Mouse (Mus musculus): ENCODE results near the gene Ggnbp2. TPM values are rescaled to one million over a fixed set of nuclear protein-coding genes. Genes with fewer than 3 reads are reported as not detected.

Ggnbp2 gene
- total RNA-seq (2021): 10 to 100 TPM; 30.6 to 40.6 TPM
- long read RNA-seq, experiment 1, partial matches to known transcripts: 5 of 17 reads
- long read RNA-seq, experiment 1, other reads (novel, unspliced or antisense): 8 of 17 reads
- long read RNA-seq, experiment 2, transcript Ggnbp2-211 (14 exons, 3,056 nt): major isoform, 7 of 37 reads
- long read RNA-seq, experiment 2, partial matches to known transcripts: 10 of 37 reads
- long read RNA-seq, experiment 2, other reads (novel, unspliced or antisense): 15 of 37 reads

DNA sequence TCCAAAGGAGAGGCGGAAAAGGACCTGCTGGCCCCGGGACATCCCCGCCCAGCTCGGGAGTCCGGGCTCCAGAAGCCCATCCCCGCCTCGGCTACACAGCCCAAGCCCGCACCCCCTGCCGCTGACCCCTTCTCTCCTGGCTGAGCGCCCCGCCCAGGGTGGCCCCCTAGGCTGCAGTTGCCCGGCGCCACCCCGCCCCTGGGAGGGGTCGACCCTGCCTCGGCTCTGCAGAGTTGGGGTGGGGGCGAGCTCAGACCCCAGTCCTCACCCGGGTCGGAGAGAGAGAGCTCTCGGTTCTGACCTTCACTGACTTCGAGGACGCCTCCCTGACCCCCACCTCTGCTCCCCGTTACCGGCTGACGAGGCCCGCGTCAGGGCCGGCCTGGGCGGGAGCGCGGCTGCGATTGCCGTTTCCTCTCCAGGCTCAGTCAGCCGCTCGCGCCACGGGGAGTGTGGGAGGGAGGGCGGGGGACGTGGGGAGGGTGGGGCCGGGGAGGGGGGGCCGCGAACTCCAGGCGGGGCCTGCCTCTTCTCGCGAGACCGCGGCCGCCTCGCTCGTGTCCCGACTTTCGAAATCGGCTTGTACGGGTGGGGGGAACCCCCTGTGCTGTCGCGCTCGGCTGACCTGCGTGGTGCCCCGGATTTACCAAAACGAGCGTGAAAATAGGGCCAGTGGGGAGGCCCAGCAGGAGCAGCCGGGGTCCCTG is at the start of gene Ggnbp2:
Gene Ggnbp2 (minus strand): TSS at position 481 of the 707 bp plus-strand sequence.
- intact Hi-C loops (cut with DNase I): no loop called here

DNA sequence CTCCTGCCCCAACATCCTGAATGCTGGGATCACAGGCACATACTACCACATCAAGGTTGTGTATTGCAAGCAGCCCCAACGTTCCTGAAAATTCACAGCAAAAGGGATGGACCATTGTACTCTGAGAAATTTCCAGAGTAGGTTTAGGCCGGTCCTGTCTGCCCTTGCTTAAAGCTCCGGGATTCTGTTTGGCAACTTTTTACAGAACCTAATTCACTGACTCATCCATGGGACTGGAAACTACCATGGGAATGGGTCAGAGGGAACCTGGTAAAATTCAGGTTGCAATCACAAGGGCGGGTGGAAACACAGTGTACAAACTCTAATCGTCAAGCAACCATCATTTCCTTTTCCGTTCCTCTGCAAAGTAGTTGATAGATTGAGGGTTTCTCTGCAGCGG is 49.3 kb upstream of the Ggnbp2 start:
- DNase-seq: no peak

More for the DNA sequence above, at the start of gene Ggnbp2:
- DNase-seq: peak; percentile 91

DNA sequence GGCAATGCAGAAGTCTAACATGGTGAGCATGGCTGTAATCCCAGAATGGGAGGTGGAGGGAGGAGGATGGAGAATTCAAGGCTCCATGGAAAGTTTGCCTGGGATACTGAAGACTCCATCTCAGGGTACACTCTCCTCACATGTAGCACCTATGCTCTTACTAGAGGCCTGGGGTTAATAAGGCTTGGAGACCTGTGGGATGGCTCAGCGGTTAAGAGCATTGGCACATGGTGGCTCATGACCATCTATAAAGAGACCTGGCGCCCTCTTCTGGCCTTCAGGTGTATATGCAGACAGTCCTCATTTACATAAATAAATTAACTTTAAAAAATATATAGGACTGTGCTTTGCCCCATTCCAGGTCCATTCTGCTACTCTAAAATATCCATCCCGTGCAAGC is 48.7 kb upstream of the Ggnbp2 start:
- intact Hi-C loops (cut with DNase I): loop anchor here (5.0 kb wide), 2 partner anchors 58 to 73 kb away; no protein-coding TSS in a partner anchor
- no peak for DNase-seq

More for the DNA sequence above, 49.3 kb upstream of the Ggnbp2 start:
- intact Hi-C loops (cut with DNase I): loop anchor here (5.0 kb wide), 2 partner anchors 57 to 72 kb away; no protein-coding TSS in a partner anchor

DNA sequence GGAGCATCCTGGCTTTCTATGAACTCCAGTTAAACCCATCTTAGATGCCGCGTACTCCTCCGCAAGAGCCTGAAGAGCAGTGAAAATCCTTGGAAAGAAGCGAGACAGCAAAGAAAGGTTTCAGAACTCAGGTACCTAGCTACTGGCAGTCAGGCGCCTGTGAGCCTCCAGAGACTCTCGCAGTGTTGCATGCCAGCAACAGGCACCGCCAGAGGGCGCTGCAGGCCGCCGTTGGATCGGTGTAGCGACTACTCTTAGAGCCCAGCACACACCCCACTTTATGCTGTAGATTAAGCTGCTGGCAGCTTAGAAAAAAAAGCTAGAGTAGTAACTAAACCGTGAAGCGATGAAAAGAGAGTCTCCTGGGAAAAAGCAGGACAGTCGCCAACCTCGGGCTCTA is 47.8 kb upstream of the Ggnbp2 start:
- intact Hi-C loops (cut with DNase I): loop anchor here (5.0 kb wide), 2 partner anchors 59 to 74 kb away; no protein-coding TSS in a partner anchor
- peak; percentile 77 to 85 for DNase-seq

DNA sequence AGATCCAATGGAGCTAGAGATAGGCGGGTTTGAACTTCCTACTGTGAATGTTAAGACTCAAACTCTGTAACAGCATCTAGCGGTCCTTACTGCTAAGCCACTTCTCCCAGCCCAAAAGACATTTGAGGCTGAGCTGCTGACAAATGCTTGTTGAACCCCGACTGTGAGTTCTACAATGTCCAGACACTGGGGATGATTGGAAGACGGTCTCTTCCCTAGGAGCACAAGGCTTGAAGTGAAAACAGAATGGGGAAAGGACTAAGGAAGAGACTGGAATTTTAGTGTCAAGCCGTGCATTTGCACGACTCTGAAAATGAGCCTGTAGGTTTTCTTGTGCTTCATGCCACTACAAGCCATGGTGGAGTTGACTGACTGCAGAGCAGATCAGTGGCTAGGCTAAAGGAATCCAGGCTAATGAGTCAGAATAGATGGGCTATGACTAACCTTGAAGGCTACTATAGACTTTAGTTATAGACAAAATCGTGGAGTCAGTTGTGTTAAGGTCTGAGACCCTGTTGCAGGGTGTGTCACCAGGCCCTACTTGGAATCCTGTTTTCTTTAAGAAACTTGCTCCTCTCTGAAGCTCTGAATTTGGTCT is 46.2 kb upstream of the Ggnbp2 start:
- intact Hi-C loops (cut with DNase I): loop anchor here (5.0 kb wide), 2 partner anchors 60 to 75 kb away; no protein-coding TSS in a partner anchor
- no peak for DNase-seq

DNA sequence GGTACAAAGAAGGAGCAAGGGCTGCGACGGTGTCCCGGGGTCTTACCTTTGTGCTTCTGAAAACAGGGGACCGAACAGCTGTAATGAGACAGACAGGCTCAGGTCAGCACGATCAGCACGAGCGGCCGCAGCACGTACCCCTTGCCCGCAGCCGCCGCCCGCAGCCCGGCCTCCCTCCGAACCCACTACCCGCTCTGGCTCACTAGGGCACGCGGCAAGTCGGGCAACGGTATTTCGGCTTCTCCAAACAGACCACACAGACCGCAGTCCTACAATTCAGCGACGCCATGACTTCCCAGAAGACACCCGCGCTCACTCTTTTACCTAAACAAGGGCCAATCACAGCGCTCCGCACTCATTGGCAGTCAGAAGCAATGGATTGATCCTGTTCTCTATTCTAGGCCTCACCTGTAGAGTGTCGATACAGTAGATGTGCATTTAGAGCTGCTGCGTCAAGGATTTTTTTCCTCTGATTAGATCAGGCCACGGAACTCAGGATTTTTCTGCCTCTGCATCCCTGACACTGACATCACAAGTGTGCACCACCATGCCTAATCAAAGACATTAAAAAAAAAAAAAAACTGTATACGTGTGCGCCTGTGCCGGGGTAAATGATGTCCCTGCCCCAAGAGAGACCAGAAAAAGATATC is 45.6 kb upstream of the Ggnbp2 start, which contains the start of gene Znhit3:
Gene Znhit3 (minus strand): TSS at position 314 of the 650 bp plus-strand sequence.
- intact Hi-C loops (cut with DNase I): loop anchor here (5.0 kb wide), 2 partner anchors 61 to 76 kb away; no protein-coding TSS in a partner anchor
- peak; percentile 53 to 68 for DNase-seq

DNA sequence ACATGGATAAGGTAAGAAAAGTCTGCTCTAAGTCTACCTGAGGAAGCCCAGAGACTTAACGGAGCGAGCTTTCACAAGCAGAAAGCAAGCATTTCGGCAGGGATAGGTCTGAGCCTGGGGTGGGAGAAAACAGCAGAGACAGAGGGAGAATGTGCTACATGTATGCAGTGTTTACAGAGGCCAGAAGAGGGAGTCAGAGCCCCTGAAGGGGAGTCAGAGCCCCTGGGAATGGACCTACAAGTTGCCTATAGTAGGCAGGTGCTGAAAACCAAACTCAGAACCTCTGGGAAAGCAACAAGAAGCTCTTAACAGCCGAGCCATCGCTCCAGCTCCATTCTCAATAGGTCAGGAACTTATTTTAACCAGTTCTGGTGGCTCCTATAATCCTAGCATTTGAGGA is 44.1 kb upstream of the Ggnbp2 start:
- intact Hi-C loops (cut with DNase I): loop anchor here (5.0 kb wide), 2 partner anchors 63 to 78 kb away; no protein-coding TSS in a partner anchor
- DNase-seq: no peak

DNA sequence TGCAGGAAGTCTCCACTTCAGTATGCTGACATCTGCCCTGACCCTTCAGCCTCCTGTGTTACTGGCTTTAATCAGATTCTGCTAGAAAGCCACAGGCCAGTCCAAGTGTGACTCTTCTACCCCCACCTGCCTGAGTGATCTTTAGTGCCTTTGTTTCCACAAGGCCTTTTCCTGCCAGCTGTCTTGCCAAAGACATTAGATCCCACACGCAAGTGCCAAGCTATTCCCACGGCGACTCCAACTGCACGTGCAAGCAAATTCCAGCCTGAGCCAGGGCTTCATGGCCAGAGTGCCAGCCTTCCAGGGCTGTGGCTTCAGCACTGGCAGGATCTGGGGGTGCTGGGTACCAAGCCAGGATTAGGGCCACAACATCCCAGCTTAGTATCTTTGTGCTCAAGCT is 39.8 kb upstream of the Ggnbp2 start:
- intact Hi-C loops (cut with DNase I): no loop called here
- DNase-seq: no peak

DNA sequence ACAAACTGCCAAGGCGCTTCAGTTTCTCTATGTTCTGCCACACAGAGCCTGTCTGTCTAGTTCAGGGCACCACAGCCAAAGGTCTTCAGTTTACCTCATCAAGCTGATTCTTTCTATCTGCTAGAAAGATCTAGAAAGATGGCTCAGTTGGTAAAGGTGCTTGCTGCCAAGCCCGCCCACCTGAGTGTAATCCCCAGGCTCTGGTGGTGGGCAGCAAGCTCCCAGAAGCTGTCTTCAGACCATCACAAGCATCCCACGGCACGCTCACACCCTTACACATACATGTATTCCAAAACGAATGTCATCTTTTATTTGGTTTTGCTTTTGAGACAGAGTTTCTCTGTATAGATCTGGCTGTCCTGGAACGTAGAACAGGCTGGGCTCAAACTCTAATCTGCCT is 37.9 kb upstream of the Ggnbp2 start:
- DNase-seq: no peak
- intact Hi-C loops (cut with DNase I): loop anchor here (2.0 kb wide), 1 partner anchor 72 kb away; no protein-coding TSS in a partner anchor

DNA sequence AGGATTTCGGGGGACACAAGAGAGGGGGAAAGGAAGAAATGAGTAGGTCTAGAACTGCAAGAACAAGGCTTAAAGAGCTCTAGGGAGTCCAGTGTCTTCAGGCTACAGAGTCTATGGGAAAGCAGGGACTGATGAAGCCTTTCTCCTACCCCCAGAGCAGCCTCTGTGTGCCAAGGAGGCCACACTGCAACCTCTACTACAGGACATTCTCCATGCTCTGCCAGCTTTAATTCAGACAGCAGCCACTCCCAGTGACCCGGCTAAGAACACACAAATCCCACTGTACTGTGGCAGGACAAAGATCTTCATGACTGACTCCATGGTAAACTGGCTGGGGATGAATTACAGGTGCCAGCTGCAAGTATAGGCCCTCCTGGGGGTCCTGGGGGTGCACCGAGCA is 36.5 kb upstream of the Ggnbp2 start:
- DNase-seq: no peak
- intact Hi-C loops (cut with DNase I): no loop called here

DNA sequence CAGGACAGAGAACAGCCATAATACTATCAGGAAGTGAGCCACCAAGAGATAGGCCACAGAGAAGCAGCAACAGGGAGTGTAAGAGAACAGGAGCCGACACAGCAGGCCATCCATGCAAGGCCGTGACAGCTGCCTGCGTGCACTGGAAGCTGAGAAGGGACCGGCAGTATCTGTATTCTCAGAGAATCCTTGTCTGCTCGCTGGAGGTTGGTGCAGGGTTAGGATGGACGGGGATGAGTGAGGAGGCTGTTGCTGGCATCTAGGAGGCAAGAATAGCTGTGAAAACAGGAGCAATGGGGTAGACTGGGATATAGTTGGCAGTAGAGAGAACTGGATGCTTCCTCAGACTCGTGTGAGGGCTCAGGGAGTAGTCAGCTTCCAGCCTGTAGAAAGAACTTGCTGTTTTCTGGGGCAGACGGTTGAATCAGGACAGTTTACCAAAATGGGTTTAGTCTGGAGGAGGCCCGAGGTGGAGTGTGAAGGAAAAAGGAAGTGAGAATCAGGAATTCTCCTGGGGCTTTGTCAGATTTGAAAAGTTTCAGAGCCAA is 34.1 kb upstream of the Ggnbp2 start:
- no peak for DNase-seq
- intact Hi-C loops (cut with DNase I): no loop called here

DNA sequence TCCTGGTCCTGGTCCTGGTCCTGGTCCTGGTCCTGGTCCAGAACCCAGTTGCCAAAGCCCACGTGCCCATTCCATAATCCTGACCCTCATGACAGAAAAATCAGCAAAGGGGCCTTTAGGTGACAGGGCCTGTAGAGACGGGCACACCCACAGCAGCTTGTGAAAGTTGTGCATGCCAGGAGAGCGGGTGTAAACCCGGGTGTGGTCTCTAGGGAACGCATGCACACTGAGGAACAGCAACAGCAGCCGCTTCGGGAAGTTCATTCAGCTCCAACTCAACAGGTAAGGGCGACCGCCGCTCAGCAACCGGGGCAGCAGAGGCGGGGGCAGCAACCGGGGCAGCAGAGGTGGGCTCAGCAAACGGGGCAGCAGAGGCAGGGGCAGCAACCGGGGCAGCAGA is 22.5 kb upstream of the Ggnbp2 start:
- DNase-seq: no peak
- intact Hi-C loops (cut with DNase I): no loop called here

DNA sequence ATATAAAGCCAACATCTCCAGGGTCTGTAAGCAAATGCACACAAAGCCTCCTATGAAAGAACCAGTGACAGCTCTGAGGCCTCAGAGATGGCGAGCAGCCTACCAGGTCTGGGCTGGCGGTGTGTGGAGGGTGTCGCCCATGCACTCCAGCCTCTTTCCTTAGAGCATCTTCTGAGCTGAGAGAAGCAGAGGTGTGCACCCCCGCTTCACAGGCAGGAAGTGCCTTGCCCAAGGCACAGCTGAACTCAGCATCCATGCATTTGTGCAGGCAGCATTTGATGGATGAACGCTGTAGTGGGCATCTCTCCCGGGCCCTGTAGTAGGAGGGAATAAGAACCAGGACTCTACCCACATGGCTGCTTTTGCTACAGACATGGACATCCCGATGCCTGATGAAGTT is 21.1 kb upstream of the Ggnbp2 start:
- intact Hi-C loops (cut with DNase I): no loop called here
- DNase-seq: no peak

DNA sequence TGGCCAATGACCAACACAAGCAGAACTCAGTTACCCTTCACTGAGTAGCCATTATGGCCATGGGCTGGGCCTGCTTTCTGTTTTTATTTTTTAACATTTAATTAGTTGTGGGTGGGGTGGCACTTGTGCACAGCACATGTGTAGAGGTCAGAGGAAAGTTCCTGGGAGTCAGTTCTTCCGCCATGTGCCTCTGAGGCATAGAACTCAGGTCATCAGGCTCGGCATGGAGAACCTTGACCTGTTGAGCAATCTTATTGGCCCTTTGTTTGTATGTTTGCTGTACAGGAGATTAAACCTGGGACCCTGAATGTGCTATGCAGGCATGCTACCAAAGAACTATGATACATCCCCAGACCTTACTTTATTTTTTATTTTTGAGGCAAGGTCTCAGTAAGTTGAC is 18.9 kb upstream of the Ggnbp2 start:
- intact Hi-C loops (cut with DNase I): no loop called here
- no peak for DNase-seq

DNA sequence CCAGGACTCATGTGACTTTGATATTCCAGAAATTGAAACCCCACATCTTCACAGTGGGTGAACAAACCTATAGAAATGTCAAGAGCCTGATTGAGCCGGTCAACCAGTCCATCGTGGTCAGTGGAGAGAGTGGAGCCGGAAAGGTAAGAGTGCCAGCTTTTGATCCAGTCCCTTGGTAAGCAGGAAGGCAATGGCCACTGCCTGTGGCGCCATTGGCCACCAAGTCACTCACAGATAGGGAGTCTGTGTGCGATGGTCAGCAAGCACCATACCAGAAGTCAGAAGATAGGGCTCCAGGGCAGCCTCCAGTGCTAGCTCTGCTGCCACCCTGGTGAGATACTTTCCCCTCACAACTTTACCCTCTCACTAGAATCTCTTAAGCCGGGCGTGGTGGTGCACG is 17.4 kb upstream of the Ggnbp2 start:
- intact Hi-C loops (cut with DNase I): no loop called here
- DNase-seq: no peak

DNA sequence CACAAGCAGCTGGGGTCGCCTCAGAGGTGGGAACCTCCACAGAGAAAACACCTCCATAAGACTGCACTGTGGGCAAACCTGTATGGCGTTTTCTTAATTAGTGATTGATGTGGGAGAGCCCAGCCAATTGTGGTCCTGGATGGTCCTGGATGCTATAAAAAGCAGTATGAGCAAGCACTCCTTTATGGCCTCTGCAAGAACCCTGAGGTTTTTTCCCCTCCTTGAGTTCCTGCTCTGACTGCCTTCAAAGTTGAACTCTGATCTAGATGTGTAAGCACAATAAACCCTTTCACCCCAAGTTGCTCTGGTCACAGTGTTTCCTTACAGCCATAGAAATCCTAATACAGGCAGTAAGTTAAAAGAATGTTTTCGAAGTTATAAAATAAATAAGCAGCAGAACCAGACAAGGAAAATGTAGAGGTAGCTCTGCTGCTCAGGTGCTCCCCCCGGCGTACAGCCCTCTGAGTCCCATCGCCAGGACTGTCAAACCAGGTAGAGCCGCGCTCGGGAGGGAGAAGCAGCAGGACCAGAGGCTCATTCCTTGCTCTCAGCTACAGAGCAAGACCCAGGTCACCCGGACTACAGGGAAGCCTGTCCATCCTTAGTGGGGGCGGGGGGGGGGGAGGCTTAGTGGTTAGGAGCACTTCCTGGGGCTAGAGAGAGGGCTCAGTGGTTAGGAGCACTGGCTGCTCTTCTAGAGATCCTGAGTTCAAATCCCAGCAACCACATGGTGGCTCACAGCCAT is 16.3 kb upstream of the Ggnbp2 start:
- no peak for DNase-seq
- intact Hi-C loops (cut with DNase I): no loop called here

DNA sequence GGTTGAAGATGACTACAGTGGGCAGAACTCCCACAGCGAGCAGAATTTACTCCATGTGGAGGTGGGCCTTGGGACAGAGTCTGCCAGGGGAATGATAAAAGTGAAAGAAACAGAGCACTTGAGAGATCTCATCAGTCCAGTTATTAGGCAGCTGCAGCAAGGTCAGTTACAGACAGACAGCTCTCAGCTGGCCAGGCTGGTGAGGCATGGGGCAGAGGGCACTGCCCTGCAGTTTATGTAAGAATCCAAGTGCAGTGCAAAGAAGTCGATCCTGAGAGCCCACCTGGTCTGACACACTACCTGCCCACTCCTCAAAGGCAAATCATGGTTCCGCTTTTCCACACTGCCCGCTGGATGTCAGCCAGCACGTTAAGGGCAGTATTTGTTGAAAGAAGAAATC is 15.6 kb upstream of the Ggnbp2 start:
- intact Hi-C loops (cut with DNase I): no loop called here
- no peak for DNase-seq

DNA sequence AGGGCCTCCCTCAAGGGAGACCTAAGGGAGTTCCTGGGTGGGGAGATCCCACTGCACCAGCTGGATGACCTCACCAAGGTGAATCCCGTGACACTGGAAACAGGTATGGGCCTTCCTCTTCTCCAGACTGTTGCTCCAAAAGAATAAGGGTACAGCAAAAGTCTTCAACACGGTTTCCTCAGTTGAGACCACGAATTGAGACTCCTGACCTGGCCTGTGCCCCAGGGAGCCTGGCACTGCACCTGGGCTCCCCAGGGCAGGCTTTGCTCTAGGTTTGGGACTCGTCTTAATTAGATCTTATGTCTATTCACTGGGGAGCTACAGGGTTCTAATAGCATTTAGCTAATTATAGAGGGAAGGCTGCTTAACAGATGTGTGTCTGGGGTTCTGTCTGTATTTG is 14.6 kb upstream of the Ggnbp2 start:
- intact Hi-C loops (cut with DNase I): no loop called here
- DNase-seq: no peak

DNA sequence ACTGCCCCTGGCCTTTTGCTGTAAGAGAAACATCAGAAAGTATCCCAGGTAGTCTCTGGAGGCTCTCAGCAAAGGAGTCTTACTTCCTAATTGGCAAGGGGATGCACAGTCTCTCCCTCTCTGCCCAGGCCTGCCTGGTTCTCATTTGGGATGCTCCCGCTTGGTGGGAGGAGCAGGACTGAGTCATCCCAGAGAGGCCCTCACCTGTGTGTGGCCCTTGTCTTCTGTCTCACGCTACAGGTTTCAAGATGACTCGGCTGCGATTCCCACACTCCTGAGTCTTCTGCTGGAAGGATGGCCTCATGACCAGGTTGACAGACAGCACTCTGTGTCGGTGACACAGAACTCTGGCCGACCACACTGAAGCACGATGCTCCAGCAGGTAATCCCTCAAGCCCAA is 11.7 kb upstream of the Ggnbp2 start:
- intact Hi-C loops (cut with DNase I): no loop called here
- no peak for DNase-seq

DNA sequence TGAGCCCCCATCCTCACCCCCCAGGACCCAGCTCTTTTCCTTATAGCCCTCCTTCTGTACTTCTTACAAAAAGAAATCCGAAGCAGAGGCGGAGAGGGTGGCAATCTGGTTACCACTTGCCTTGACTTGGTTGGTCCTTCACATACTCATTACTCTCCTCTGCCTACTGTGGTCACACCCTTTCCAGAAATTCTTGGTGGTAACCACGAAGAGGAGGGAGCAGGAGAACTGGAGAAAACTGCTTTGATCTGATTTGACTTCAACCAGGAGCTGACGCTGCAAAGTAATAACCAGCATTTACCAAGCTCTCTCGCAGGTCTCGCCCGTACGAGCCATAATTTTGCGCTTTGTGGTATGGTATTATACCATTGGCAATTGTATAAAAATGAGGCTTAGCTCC is 10.4 kb upstream of the Ggnbp2 start:
- intact Hi-C loops (cut with DNase I): no loop called here
- no peak for DNase-seq
